Mouse (Mus musculus) MEL (cell line): ENCODE data around the gene Mycn. TPM values are rescaled to one million over a fixed set of nuclear protein-coding genes. Genes with fewer than 3 reads are reported as not detected.

Experiments used
- DNase-seq: peaks from one replicate; pipeline ENCODE4 v3.0.0; 2011; ENCODE audit warnings: low read depth, low spot score
- H3K27ac ChIP-seq: 2 replicates; pipeline ENCODE4 v1.5.1; 2012; ENCODE audit warnings: low read depth, mild to moderate bottlenecking, control low read depth, low read length, moderate library complexity; ENCODE audit not compliant: control insufficient read depth
- H3K27me3 ChIP-seq, 2 experiments: fragments of 150-350 bp in 1 of 2; sonication (generic) in 1 of 2; 2 replicates each; pipeline ENCODE4 v1.6.1; 2012; ENCODE audit warnings: low read length in 2 of 2, mild to moderate bottlenecking in 2 of 2, improper control_type of control experiment in 1 of 2, moderate library complexity in 1 of 2; ENCODE audit not compliant: insufficient read depth in 2 of 2, control insufficient read depth in 1 of 2
- H3K36me3 ChIP-seq, 2 experiments: 2 replicates each; pipeline ENCODE4 v1.6.1; 2012 to 2014; ENCODE audit warnings: low read length in 2 of 2, improper control_type of control experiment in 1 of 2, inconsistent platforms in 1 of 2, mild to moderate bottlenecking in 1 of 2; ENCODE audit not compliant: insufficient read depth in 2 of 2, control insufficient read depth in 1 of 2
- H3K4me1 ChIP-seq, 2 experiments: fragments of 150-350 bp in 1 of 2; sonication (generic) in 1 of 2; 2 replicates each; pipeline ENCODE4 v1.6.1; 2012; ENCODE audit warnings: low read length in 2 of 2, improper control_type of control experiment in 1 of 2, mild to moderate bottlenecking in 1 of 2; ENCODE audit not compliant: insufficient read depth in 2 of 2, control insufficient read depth in 1 of 2
- H3K4me3 ChIP-seq, 2 experiments: fragments of 150-350 bp in 1 of 2; sonication (generic) in 1 of 2; 2 replicates each; pipeline ENCODE4 v1.5.1; 2012; ENCODE audit warnings: low read depth in 2 of 2, low read length in 2 of 2, mild to moderate bottlenecking in 2 of 2, moderate library complexity in 2 of 2, control low read depth in 1 of 2, improper control_type of control experiment in 1 of 2; ENCODE audit not compliant: control insufficient read depth in 1 of 2, insufficient read depth in 1 of 2
- H3K79me2 ChIP-seq: 2 replicates; pipeline ENCODE4 v1.6.1; 2012; ENCODE audit warnings: mild to moderate bottlenecking, low read length, moderate library complexity; ENCODE audit not compliant: control insufficient read depth, poor library complexity, insufficient read depth
- H3K9ac ChIP-seq: 2 replicates; pipeline ENCODE4 v1.6.1; 2012; ENCODE audit warnings: low read depth, mild to moderate bottlenecking, control low read depth, low read length, moderate library complexity; ENCODE audit not compliant: control insufficient read depth, poor library complexity, severe bottlenecking
- H3K9me3 ChIP-seq: fragments of 150-350 bp; sonication (generic); replicated peaks from 2 replicates; pipeline ENCODE4 v1.6.1; 2012; ENCODE audit warnings: mild to moderate bottlenecking, low read length, improper control_type of control experiment, moderate library complexity; ENCODE audit not compliant: insufficient read depth
- CHD2 ChIP-seq: IDR thresholded peaks from 2 replicates; pipeline ENCODE4 v1.6.1; 2011; ENCODE audit warnings: low read length, improper control_type of control experiment
- CTCF ChIP-seq, 3 experiments: IDR thresholded peaks in 2 of 3; conservative IDR thresholded peaks in 1 of 3; 2 replicates each; pipeline ENCODE4 v1.5.1; 2011 to 2012; ENCODE audit warnings: low read length in 3 of 3, low read depth in 2 of 3, mild to moderate bottlenecking in 2 of 3, improper control_type of control experiment in 1 of 3, inconsistent platforms in 1 of 3, mixed read lengths in 1 of 3, moderate library complexity in 1 of 3; ENCODE audit not compliant: control insufficient read depth in 1 of 3, insufficient read depth in 1 of 3, poor library complexity in 1 of 3, severe bottlenecking in 1 of 3
- GABPA ChIP-seq: IDR thresholded peaks from 2 replicates; pipeline ENCODE4 v1.6.1; 2012; ENCODE audit warnings: low read depth, mild to moderate bottlenecking, inconsistent platforms, low read length, improper control_type of control experiment, moderate library complexity
- KAT2A ChIP-seq: conservative IDR thresholded peaks from 2 replicates; pipeline ENCODE4 v1.6.1; 2012; ENCODE audit warnings: low read depth, low read length, improper control_type of control experiment, inconsistent platforms
- MAX ChIP-seq: IDR thresholded peaks from 2 replicates; pipeline ENCODE4 v1.6.1; 2011; ENCODE audit warnings: low read length, improper control_type of control experiment
- MAZ ChIP-seq: IDR thresholded peaks from 2 replicates; pipeline ENCODE4 v1.6.1; 2012; ENCODE audit warnings: low read depth, mild to moderate bottlenecking, inconsistent platforms, low read length, improper control_type of control experiment
- MEF2A ChIP-seq: IDR thresholded peaks from 2 replicates; pipeline ENCODE4 v1.6.1; 2014; ENCODE audit warnings: low read depth, mild to moderate bottlenecking, inconsistent platforms, low read length, improper control_type of control experiment; ENCODE audit not compliant: poor library complexity, insufficient replicate concordance, severe bottlenecking; ENCODE audit errors: extremely low read depth
- MXI1 ChIP-seq: IDR thresholded peaks from 2 replicates; pipeline ENCODE4 v1.6.1; 2011; ENCODE audit warnings: mild to moderate bottlenecking, low read depth, low read length, improper control_type of control experiment
- POLR2A ChIP-seq, 2 experiments: IDR thresholded peaks; 2 replicates each; pipeline ENCODE4 v1.6.1; 2011 to 2012; ENCODE audit warnings: low read length in 2 of 2, mild to moderate bottlenecking in 2 of 2, control low read depth in 1 of 2, improper control_type of control experiment in 1 of 2, low read depth in 1 of 2, moderate library complexity in 1 of 2; ENCODE audit not compliant: control insufficient read depth in 1 of 2, insufficient read depth in 1 of 2, poor library complexity in 1 of 2
- SMC3 ChIP-seq: IDR thresholded peaks from 2 replicates; pipeline ENCODE4 v1.6.1; 2011; ENCODE audit warnings: low read depth, low read length, improper control_type of control experiment
- UBTF ChIP-seq: IDR thresholded peaks from 2 replicates; pipeline ENCODE4 v1.6.1; 2012; ENCODE audit warnings: low read depth, mild to moderate bottlenecking, inconsistent platforms, low read length, improper control_type of control experiment, moderate library complexity, borderline replicate concordance; ENCODE audit not compliant: insufficient read depth
- ZMIZ1 ChIP-seq: IDR thresholded peaks from 2 replicates; pipeline ENCODE4 v1.6.1; 2012; ENCODE audit warnings: low read depth, mild to moderate bottlenecking, inconsistent platforms, low read length, improper control_type of control experiment, moderate library complexity
- polyA plus RNA-seq, 2 experiments: library from polyadenylated mRNA; stranded (reverse) in 1 of 2; unstranded in 1 of 2; fragments of >175 nt in 1 of 2; fragments of >200 nt in 1 of 2; gene quantifications; 2 replicates each; pipeline versions ENCODE4 v1.2.1 to v1.2.4; 2012; ENCODE audit warnings: low replicate concordance in 2 of 2, low read depth in 1 of 2; ENCODE audit not compliant: insufficient read length in 2 of 2, insufficient read depth in 1 of 2, missing spikeins in 1 of 2
- total RNA-seq: library from RNA; depleted of rRNA; stranded (reverse); fragments of 300-350 nt; gene quantifications from 2 replicates; pipeline ENCODE4 v1.2.3, GENCODE M21; 2012

Mycn gene
- total and polyA plus RNA-seq, 3 experiments = not detected

DNA sequence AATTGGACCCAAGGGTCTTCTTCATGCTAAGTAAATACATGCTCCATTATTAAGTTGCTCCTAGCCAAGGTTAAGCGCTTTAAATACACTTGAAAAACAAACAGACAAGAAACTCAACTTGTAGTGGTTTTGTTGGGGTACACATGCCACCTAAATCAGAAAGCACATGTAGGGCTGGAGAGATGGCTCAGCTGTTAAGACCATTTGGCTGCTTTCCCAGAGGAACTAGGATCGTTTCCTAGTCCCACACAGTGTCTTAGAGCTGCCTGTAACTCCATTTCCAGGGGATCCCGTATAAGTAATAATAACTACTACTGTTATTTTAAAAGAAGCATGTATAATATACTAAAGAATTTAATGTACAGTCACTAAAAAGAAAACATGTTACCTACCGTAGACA, 5.9 kb upstream of the Mycn start:
- Histone ChIP-seq H3K9ac (no peak overlapping the region), H3K9me3 (no peaks in the 10 kb centered on the region), H3K79me2 (no peaks in the 10 kb centered on the region), H3K4me3 (no peak overlapping the region), H3K4me1 (no peaks in the 10 kb centered on the region), H3K27ac (no peak overlapping the region), H3K27me3 (no peaks in the 10 kb centered on the region), H3K36me3 (no peaks in the 10 kb centered on the region)
- no peak for DNase-seq
- TF ChIP-seq ZMIZ1 = no peak
- no peak for TF ChIP-seq MAZ
- no peak for TF ChIP-seq UBTF
- no peak for TF ChIP-seq MEF2A
- no peak for TF ChIP-seq POLR2A (IDR thresholded peaks at IDR 0.05; ENCODE audit: control insufficient read depth in 1 of 2, insufficient read depth in 1 of 2, low read depth in 1 of 2, low read length in 2 of 2, poor library complexity in 1 of 2)
- TF ChIP-seq MAX = no peak
- no peak for TF ChIP-seq GABPA
- no peak for TF ChIP-seq SMC3

DNA sequence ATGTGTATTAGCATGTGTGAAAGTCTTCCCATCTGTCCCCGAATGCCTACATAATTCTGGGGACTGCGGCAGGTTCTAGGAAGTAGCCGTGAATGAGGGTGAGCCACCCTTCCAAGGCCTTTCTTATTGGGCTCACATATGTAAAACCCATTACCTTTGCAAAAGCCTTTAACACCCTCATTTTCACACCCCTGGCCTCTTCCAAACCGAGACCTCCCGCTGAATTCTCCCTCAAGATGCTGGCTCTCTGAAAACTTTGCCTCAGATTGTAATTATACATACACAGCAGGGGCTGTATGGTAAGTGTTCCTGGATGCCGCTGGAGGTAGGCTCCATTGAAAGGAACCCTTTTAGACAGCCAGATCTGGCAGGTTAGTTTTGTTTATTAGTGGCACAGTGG, 1.6 kb upstream of the Mycn start:
- no peaks in the 10 kb centered on the region for H3K36me3 ChIP-seq
- TF ChIP-seq MXI1 = no peak
- no peak for TF ChIP-seq CHD2
- no peak for TF ChIP-seq UBTF
- H3K4me3 ChIP-seq = no peak overlapping the region
- H3K4me1 ChIP-seq = no peaks in the 10 kb centered on the region
- H3K27me3 ChIP-seq = no peaks in the 10 kb centered on the region
- no peak overlapping the region for H3K27ac ChIP-seq
- H3K9me3 ChIP-seq = no peaks in the 10 kb centered on the region
- no peaks in the 10 kb centered on the region for H3K79me2 ChIP-seq
- no peak overlapping the region for H3K9ac ChIP-seq
- no peak for DNase-seq

DNA sequence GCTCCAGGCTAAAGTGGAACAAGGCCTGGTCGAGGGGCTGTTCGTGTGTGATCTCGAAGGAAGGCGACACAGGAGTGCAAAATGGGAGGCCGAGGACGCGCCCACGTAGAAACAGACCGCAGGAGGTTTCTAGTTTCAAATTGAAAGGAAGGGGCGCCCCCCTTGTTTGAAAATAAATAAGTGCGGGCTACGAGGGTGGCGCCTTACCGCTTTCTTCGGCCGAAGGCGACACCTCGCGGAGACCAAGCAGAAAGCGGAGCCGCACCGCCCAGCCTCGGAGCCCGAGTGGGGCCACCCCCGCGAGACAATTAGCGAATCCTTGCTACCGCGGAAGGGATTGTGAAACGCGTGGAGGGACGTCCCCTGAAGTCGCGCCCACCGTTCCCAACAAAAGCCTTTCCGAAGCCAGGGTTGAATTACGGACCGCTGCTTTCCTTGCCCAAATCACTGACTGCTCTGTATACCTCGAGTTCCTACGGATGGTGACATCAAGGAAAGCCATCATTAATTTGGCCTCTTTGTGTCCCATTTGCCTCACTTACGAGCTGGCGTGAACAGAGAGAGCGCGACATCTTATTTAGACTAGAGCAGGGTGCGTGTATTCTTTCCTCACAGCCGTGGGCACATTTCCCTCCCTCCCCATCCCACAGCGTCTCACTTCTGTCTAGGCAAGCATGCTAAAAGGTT, 793 bp upstream of the Mycn start:
- TF ChIP-seq KAT2A (no peak), CTCF (IDR thresholded peaks at IDR 0.05 in 2 of 3, conservative IDR thresholded peaks at IDR 0.05 in 1 of 3; ENCODE audit: control insufficient read depth in 1 of 3, insufficient read depth in 1 of 3, low read depth in 2 of 3, low read length in 3 of 3, poor library complexity in 1 of 3, severe bottlenecking in 1 of 3) (no peak), UBTF (no peak)
- H3K9ac ChIP-seq = no peak overlapping the region
- H3K4me1 ChIP-seq = no peaks in the 10 kb centered on the region
- H3K27me3 ChIP-seq = no peaks in the 10 kb centered on the region
- H3K4me3 ChIP-seq = no peak overlapping the region
- no peaks in the 10 kb centered on the region for H3K9me3 ChIP-seq
- H3K27ac ChIP-seq = no peak overlapping the region
- no peaks in the 10 kb centered on the region for H3K79me2 ChIP-seq
- DNase-seq = no peak
- H3K36me3 ChIP-seq = no peaks in the 10 kb centered on the region
